Mouse (Mus musculus) megakaryocyte-erythroid progenitor cell, adult 5-6 weeks (primary cell): ENCODE results near the gene M6pr. TPM values are rescaled to one million over a fixed set of nuclear protein-coding genes. Genes with fewer than 3 reads are reported as not detected.
"Not testable (repeated sequence)": the region's sequence is repeated elsewhere in the genome, so short reads cannot be mapped to it uniquely, and the experiment has no call there.

Experiments used
- ATAC-seq: replicated peaks from 2 replicates; pipeline ENCODE4 v1.8.0; 2016; ENCODE audit warnings: mild to moderate bottlenecking, inconsistent platforms; ENCODE audit not compliant: severe bottlenecking, poor library complexity, low FRiP score, low TSS enrichment
- total RNA-seq, 2 experiments: library from RNA; stranded (forward) in 1 of 2; stranded (reverse) in 1 of 2; fragments of 200-1000, 215-1000 nt in 1 of 2; fragments of >200 nt in 1 of 2; fragmentation: Nextera tagmentation in 1 of 2; gene quantifications; 2 replicates each; pipeline ENCODE4 v1.2.3; 2014 to 2017

M6pr gene
- total RNA-seq, 2 experiments from 2014 or later: 166 to 303 TPM

GRCm38 (mm10) chr6:122339648-122340341 is 31.3 kb downstream of the M6pr start:
- ATAC-seq: 0 out of 2 replicates have a peak, but pooled peaks have one; percentile 19

GRCm38 (mm10) chr6:122340349-122341000 is 32.0 kb downstream of the M6pr start, which contains the start of gene Phc1:
Phc1 (minus strand) TSS chr6:122340561.
- peak; percentile 52 for ATAC-seq

GRCm38 (mm10) chr6:122341038-122341810 is 32.7 kb downstream of the M6pr start:
- ATAC-seq: no peak

GRCm38 (mm10) chr6:122342125-122342524 is 33.6 kb downstream of the M6pr start:
- no peak for ATAC-seq

GRCm38 (mm10) chr6:122343719-122344118 is 35.2 kb downstream of the M6pr start:
- peak; percentile 60 for ATAC-seq

- ATAC-seq: 0 out of 2 replicates have a peak, but pooled peaks have one; percentile 17
Measured at GRCm38 (mm10) chr6:122344386-122345116, 36.0 kb downstream of the M6pr start.

GRCm38 (mm10) chr6:122345731-122346130 is 37.2 kb downstream of the M6pr start:
- ATAC-seq: 0 out of 2 replicates have a peak, but pooled peaks have one; percentile 13

GRCm38 (mm10) chr6:122346399-122346798 is 37.9 kb downstream of the M6pr start:
- no peak for ATAC-seq

GRCm38 (mm10) chr6:122347326-122347725 is 38.8 kb downstream of the M6pr start:
- not testable (repeated sequence) for ATAC-seq

GRCm38 (mm10) chr6:122355909-122356308 is 47.4 kb downstream of the M6pr start:
- ATAC-seq: peak; percentile 26; the same call in 1 of the 2 replicates

GRCm38 (mm10) chr6:122357089-122357488 is 48.6 kb downstream of the M6pr start:
- no peak for ATAC-seq

GRCm38 (mm10) chr6:122365706-122366105 is 57.2 kb downstream of the M6pr start:
- no peak for ATAC-seq

GRCm38 (mm10) chr6:122366287-122366686 is 57.8 kb downstream of the M6pr start:
- ATAC-seq: no peak

- ATAC-seq: no peak
Measured at GRCm38 (mm10) chr6:122366976-122367375, 58.5 kb downstream of the M6pr start.

Other genes with a start within 250 kb of the M6pr start
- not detected in 2 replicates for gene Klrg1, start 25.8 kb upstream of the M6pr start, total RNA-seq (2014; fragmentation: Nextera tagmentation)
- not detected in 2 replicates for gene Klrg1, start 25.8 kb upstream of the M6pr start, total RNA-seq (2017)
- 22.4 and 38.2 TPM in 2 replicates for gene Phc1, start 31.8 kb downstream of the M6pr start, total RNA-seq (2014; fragmentation: Nextera tagmentation)
- gene Phc1, start 31.8 kb downstream of the M6pr start, total RNA-seq (2017): 11.7 and 15.7 TPM in 2 replicates
- not detected in 2 replicates for gene Rimklb, start 190.0 kb downstream of the M6pr start, total RNA-seq (2014; fragmentation: Nextera tagmentation)
- gene Rimklb, start 190.0 kb downstream of the M6pr start, total RNA-seq (2017): not detected in 2 replicates
- gene Mfap5, start 197.1 kb downstream of the M6pr start, total RNA-seq (2014; fragmentation: Nextera tagmentation): not detected in 2 replicates
- gene Mfap5, start 197.1 kb downstream of the M6pr start, total RNA-seq (2017): not detected in 2 replicates
- not detected in 2 replicates for gene Aicda, start 245.1 kb downstream of the M6pr start, total RNA-seq (2014; fragmentation: Nextera tagmentation)
- gene Aicda, start 245.1 kb downstream of the M6pr start, total RNA-seq (2017): not detected in 2 replicates